Mouse (Mus musculus) macrophage (primary cell): Measurements from ENCODE around the gene Pigp. TPM values are rescaled to one million over a fixed set of nuclear protein-coding genes. Genes with fewer than 3 reads are reported as not detected.

Experiments
- H3K27ac ChIP-seq: fragments of 350-480 bp; formaldehyde crosslinking; 2 replicates; pipeline ENCODE4 v1.9.0; 2021
- H3K36me3 ChIP-seq: fragments of 350-480 bp; formaldehyde crosslinking; 2 replicates; pipeline ENCODE4 v1.9.0; 2021; ENCODE audit errors: inconsistent target
- H3K4me3 ChIP-seq: fragments of 350-480 bp; formaldehyde crosslinking; 2 replicates; pipeline ENCODE4 v1.9.0; 2021; ENCODE audit errors: inconsistent target
- H3K79me2 ChIP-seq: fragments of 350-480 bp; formaldehyde crosslinking; 2 replicates; pipeline ENCODE4 v1.9.0; 2021; ENCODE audit errors: inconsistent target
- WGBS: methylation state at CpG from one replicate; pipeline ENCODE4 v1.1.7; 2026; ENCODE audit warnings: inconsistent platforms; ENCODE audit not compliant: missing documents; 5-methylcytosine and 5-hydroxymethylcytosine counted together
- polyA plus RNA-seq: library from polyadenylated mRNA; stranded (reverse); fragments of 250-400 nt; gene quantifications from 3 replicates; pipeline ENCODE4 v1.2.4, GENCODE M21; 2018; ENCODE audit warnings: inconsistent platforms

The Pigp gene
- polyA plus RNA-seq, 1 experiment from 2014 or later = 19.2 TPM

DNA sequence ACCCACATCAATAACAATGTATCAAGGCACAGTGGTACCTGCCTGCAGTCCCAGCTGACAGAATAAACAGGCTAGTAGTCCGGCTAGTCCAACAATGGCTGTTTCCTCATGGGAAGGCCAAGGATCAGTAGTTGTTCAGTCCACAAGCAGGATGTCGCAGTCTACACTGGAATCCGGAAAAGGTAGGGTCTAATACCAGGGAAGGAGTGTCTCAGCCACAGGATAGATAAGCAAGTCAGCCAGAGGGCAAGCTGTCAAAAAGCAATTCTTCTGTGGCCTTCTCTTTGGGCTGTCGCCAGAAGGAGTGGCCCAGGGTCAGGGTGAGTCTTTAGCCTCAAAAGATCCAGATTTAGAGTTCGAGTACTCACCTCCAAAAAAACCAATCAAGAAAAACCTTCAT is 53.9 kb downstream of the Pigp start:
- Histone ChIP-seq H3K27ac (no peak overlapping the region), H3K79me2 (no peaks in the 10 kb centered on the region), H3K36me3 (no peaks in the 10 kb centered on the region), H3K4me3 (no peak overlapping the region)
- WGBS = 93% methylated on average over 5 of the region's 5 CpGs

GRCm38 (mm10) chr16:94315215-94315614 is 56.4 kb downstream of the Pigp start:
- no peaks in the 10 kb centered on the region for H3K79me2 ChIP-seq
- H3K27ac ChIP-seq = no peak overlapping the region
- no peaks in the 10 kb centered on the region for H3K36me3 ChIP-seq
- H3K4me3 ChIP-seq = no peak overlapping the region
- 67% methylated on average over 1 of the region's 1 CpGs for WGBS

DNA sequence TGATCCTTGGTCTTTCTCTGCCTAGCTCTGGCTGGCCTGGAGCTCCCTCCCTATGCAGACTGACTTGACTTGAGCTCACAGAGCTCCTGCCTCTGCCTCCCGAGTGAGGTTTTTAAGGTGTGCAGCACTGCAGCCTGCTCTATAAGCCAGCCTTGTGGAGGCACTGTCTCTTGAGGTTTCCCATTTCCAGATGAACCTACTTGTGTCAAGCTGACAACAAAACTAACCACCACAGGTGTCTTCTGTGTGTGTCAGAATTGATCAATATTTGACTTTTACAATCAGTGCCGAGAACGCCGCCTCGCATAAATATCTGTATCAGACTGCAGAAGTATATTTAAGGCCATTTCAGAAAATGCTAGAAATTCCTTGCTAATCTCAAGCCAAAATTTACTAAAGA is 57.0 kb downstream of the Pigp start:
- 95% methylated on average over 5 of the region's 5 CpGs for WGBS
- no peak overlapping the region for H3K27ac ChIP-seq
- H3K79me2 ChIP-seq = no peaks in the 10 kb centered on the region
- H3K4me3 ChIP-seq = no peak overlapping the region
- H3K36me3 ChIP-seq = no peaks in the 10 kb centered on the region

- H3K79me2 ChIP-seq = no peaks in the 10 kb centered on the region
- H3K27ac ChIP-seq = peak within 1 kb of the TSS; percentile 87
- no peaks in the 10 kb centered on the region for H3K36me3 ChIP-seq
- peak within 1 kb of the TSS; percentile 62 for H3K4me3 ChIP-seq
- WGBS = under 1% methylated on average over 61 of the region's 64 CpGs
Observed at GRCm38 (mm10) chr16:94313229-94314030, 58.2 kb downstream of the Pigp start, which contains the start of gene Hlcs. Gene Hlcs, minus strand, starts transcription at chr16:94313571.

DNA sequence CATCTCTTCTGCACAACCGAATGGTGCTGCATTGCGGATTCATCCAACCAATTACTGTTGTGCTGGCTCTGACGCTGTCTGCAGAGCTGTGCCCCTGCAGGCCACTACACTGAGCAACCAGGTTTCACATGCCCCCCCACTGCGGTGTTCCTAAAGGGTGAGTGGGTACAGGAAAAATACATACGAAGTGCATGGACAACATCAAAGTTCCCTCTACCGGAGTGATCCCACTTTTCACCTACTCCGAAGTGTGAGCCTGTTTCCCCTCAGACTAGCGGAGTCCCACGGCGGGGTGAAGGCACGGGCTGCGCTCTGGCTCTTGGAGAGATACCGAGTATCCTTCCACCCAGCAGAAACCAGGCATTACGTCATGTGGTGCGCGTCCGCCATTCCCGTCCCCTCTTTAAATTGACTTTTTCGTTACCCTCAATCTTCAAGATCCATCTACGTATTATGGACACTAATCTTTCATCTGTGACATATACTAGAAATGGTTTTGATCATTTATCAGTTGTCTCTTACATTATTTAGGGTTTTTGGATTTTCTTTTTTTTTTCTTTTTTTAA is 58.9 kb downstream of the Pigp start:
- Histone ChIP-seq H3K4me3 (peak overlapping the region; percentile 62), H3K36me3 (no peaks in the 10 kb centered on the region), H3K79me2 (no peaks in the 10 kb centered on the region), H3K27ac (peak overlapping the region; percentile 87)
- WGBS = under 1% methylated on average over 20 of the region's 20 CpGs

GRCm38 (mm10) chr16:94311931-94312330 is 59.7 kb downstream of the Pigp start:
- WGBS = 88% methylated on average over 4 of the region's 4 CpGs
- no peaks in the 10 kb centered on the region for H3K36me3 ChIP-seq
- no peaks in the 10 kb centered on the region for H3K79me2 ChIP-seq
- H3K4me3 ChIP-seq = peak overlapping the region; percentile 62; the same call in 1 of the 2 replicates
- no peak overlapping the region for H3K27ac ChIP-seq

DNA sequence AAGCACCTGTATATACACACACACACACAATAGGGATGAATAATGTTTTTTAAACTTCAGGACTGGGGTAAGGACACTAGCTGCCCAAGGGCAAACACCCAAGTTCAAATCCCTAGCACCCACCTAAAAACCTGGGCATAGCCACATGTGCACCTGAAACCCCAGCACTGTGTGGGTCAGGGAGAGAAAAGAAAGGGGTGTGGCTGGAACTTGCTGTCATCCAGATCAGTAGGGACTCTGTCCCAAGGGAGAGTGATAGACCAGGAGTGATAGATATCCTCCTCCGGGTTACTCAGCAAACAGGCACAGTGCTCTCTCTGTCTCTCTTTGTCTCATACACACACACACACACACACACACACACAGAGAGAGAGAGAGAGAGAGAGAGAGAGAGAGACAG is 60.2 kb downstream of the Pigp start:
- Histone ChIP-seq H3K79me2 (no peaks in the 10 kb centered on the region), H3K27ac (no peak overlapping the region), H3K4me3 (no peak overlapping the region), H3K36me3 (no peaks in the 10 kb centered on the region)
- WGBS = 80% methylated on average over 1 of the region's 1 CpGs

GRCm38 (mm10) chr16:94309025-94309424 is 62.6 kb downstream of the Pigp start:
- H3K27ac ChIP-seq = no peak overlapping the region
- no peaks in the 10 kb centered on the region for H3K36me3 ChIP-seq
- no peak overlapping the region for H3K4me3 ChIP-seq
- 94% methylated on average over 4 of the region's 4 CpGs for WGBS
- H3K79me2 ChIP-seq = no peaks in the 10 kb centered on the region

Other genes starting within 250 kb of the Pigp start
- gene Hlcs, start 58.3 kb downstream of the Pigp start, polyA plus RNA-seq = 2.8 to 6.0 TPM (median 5.2 TPM) in 3 replicates
- not detected in 3 replicates for gene Ripply3, start 43.4 kb downstream of the Pigp start, polyA plus RNA-seq
- gene Ttc3, start 1.2 kb downstream of the Pigp start, polyA plus RNA-seq = 13.1 to 38.2 TPM (median 20.7 TPM) in 3 replicates
- gene Vps26c, start 155.0 kb upstream of the Pigp start, polyA plus RNA-seq = 45.9 to 89.1 TPM (median 67.2 TPM) in 3 replicates
- 22.5 to 30.9 TPM (median 25.6 TPM) in 3 replicates for gene Dyrk1a, start 198.2 kb upstream of the Pigp start, polyA plus RNA-seq